Mouse (Mus musculus) heart, adult 8-10 months (tissue): ENCODE measurements at regions not wholly inside any gene's neighbourhood (a gene's known extent, or its start where the extent isn't known, plus 50 kb on each side); places are given as distances from the start of the nearest gene placed in this dataset.

ENCODE experiments used
- DNase-seq: peaks from one replicate; pipeline ENCODE4 v3.0.0; 2022; ENCODE audit warnings: low spot score

DNA sequence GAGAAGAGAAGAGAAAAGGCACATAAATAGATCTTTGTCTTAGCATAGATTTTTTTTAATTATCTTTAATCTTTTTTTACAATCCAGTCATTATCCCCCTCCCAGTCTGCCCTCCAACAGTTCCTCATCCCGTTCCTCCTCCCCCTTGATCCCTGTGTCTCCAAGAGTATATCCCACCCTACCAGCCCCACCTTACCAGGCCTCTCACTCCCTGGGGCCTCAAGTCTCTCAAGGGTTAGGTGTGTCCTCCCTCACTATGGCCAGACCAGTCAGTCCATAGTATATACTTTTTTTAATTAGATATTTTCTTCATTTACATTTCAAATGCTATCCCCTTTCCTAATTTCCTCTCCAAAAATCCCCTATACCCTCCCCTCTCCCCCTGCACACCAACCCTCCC, 475.1 kb downstream of the Rps29 start:
- DNase-seq, result no peak

- no peak for DNase-seq
Observed at GRCm38 (mm10) chr12:68683176-68683575, 475.8 kb downstream of the Rps29 start.

GRCm38 (mm10) chr12:68680668-68681067, 478.3 kb downstream of the Rps29 start:
- DNase-seq, result no peak

DNA sequence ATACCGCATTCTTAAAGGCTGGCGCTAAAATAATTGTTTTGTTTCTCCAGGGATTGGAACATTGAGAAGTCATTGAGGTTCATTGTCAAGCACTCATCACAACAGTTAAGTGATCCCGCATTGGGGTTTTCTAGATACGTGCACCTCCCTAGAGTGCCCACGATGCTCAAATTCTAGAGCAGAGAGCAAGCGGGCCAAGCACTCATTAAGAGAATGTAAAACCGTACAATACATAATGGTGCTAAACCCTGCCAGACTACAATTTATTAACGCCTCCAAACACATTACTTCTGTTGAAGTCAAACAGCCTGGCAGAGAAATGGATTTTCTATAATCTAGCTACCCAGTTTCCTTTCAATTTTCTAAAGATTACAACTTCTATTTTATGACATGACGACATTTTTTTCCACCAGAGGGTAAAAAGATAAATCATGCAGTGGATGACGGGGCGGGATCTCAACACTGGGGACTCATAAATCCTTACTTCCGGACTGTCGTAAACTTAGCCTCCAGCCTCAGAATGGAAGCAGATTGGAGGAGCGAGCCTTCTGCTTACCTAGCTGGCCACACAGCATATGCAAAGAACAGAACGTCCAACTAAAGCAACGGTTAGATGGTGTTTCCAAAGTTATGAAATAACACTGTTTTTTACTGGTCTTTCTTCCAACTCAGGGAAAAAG, 482.8 kb downstream of the Rps29 start:
- DNase-seq, result no peak

DNA sequence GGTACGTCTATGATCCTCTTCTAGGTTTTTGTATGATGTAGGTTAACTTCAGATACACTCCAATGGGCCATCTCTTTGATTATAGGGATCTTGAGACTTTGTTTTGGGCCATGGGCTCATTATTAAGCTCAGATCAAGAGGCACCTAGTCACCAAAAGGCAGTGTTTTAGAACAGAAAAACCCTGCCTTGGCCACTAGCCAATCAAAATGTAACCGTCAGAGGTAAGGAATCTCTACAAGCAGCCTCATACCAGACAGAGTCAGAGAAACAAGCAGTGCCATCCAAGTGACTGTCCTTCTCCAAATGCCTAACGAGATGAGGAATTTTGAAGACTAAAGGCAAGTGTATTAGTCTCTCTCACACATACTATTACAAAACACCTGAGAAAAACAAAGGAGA, 487.0 kb downstream of the Rps29 start:
- DNase-seq, result no peak

DNA sequence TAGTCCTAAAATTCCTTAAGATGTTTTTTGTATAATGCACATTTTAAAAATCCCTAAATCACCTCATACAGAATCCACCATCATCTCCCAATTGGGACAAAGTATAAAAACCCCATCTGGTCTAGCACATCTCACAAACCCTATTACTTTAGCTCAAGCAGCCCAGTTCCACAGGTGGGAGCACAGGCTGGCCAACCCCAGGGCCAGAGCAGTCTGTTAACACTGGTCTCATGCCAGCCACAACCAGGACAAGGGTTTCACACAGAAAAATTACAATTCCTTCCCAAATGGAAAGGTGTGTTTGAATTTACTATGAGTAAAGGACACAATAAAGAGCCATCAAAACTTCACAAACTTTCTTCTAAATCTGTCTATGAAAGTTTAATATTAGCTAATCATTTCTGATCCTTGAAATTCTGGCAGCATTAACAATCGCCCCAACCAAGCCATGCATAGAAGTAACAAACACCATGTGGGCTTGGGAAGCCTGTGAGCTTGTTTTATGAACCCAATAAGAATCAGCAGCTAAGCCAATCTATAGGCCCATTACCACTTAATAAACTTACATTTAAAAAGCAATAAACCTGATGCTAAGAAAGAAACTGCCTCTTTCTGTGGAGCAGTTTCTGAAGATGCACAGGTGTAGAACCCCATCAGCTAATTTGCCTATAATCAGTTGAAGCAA, 512.9 kb downstream of the Rps29 start:
- no peak for DNase-seq

- DNase-seq, result no peak
Observed at GRCm38 (mm10) chr12:68643671-68644070, 515.3 kb downstream of the Rps29 start.

DNA sequence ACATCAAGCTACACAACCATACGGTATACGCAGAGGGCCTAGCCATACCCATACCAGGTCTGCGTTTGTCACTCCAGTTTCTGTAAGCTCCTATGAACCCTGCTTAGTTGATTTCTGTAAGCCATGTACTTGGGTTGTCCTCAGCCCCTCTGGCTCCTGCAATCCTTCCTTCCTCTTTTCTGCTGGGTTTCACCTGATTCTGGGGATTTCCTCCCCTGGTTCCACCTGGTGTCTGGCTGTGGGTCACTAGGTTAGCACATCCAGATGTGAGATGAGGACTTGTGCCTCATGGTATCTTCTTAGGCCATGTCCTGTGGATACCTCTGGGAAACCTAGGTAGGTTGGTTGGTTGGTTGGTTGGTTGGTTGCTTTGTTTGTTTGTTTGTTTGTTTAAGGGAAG, 526.5 kb downstream of the Rps29 start:
- DNase-seq, result no peak

GRCm38 (mm10) chr12:68618337-68618736, 540.6 kb downstream of the Rps29 start:
- DNase-seq, result no peak

- DNase-seq, result no peak
Observed at GRCm38 (mm10) chr12:68605417-68606000, 553.5 kb downstream of the Rps29 start.

DNA sequence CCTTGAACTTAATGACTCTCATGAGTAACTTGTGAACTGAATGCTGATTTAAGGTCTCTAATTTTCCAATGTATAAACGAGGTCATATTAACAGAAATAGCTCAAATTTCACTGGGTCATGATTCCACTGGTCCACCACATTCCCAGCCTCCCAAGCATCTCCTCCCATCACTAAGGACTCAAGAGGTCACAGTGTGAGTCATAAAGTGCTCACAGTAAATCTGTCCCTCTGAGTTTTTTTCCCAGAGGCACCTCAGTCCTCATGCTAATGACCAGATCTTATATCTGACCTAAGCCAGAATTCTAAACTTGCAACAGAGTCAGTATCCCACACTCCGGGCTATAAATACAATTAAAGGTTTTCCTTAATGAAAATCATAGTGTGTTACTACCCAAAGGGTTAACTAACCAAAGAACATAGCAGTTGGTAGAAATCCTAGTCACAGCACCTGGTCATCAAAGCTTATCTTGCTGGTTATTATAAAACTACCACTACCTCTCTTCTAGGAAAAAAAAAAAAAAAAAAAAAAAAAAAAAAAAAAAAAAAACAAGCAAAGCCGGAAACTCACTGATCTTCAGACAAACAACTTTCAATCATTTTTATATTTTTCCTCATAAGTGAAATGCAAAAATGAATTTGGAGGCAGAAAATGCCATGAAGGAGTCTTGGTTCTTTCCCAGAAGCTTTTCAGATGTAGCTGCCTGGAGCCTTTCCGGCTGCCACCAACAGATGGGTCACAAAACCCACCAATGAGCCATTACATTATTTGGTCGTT, 554.3 kb downstream of the Rps29 start:
- DNase-seq, result no peak

DNA sequence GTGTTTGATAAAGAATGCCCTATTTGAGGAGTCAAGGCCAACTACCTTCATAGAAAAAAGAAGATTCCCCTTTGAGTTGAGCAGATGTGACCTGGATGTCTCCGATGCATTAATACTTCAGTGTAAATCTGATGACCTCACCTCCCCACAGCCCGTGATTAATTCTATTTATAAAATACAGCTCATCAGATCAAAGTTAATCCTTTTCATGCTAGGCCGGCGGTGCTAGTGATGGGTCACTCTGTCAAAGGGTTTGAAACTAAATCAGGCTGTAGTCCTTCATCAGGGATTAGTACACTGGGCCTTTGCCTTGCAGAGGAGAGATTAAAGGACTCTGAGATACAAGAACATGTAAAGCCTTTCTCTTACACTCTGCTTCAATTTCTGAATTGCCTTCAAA, 556.3 kb downstream of the Rps29 start:
- DNase-seq, result no peak

DNA sequence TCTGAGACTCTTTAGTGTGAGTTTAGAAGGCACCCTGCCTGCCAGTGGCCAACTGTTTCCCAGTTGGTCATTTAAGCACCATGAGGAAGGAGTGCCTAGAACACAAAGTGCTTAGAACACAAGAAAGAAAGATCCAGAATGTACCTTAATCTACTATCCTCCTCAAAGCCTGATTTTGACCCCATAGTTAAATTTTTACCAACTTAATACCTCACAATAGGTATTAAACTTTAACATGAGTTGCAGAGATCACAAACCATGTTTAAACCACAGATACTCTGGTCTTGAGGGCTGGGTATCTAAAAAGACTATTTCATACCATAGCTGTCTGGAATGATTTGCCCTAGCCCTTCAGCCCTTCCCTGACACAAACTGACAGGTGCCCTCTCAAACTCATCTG, 557.6 kb downstream of the Rps29 start:
- DNase-seq, result no peak

DNA sequence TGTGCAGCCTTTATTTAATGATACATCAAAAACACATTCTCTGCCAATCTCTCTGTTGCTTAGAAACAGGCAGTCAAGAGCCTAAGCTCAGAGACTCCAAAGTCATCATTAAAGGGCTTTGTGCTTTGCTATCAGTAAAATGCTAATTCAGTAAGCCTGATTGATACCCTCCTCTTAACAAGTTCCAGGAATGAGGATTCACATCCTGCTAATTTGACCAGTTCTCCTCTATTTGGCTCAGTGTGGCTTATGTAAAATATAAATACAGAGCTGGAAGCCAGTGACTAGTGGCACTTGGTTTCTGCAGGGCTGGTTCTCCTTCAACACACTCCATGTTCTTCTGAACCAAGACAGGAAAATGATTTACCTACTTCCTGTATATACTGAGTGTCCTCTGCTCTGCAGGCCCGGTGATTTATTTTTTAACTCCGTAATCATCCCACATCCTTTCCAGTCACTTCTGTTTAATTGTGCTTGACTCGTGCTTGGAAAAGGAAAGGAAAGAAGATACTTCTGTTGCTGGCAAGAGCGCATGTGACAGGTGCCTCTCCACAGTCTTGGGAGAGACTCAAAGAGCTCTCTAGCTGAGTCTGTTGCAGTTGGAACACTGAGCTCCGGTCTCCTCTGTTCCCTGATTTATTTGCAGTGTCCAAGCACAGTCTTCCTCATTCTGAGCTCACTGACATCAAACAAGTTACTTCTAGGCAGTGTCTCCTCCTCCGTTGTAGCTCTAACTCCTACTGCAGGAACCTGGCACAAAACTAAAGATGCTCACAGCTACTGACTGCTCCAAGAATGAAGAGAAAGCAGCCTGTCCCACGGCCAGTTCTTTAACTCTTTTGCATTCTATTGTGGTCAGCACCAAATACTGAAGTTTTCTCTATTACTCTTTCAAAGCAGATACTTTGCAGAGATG, 559.0 kb downstream of the Rps29 start:
- DNase-seq, result no peak

- no peak for DNase-seq
Observed at GRCm38 (mm10) chr12:68599016-68599616, 559.9 kb downstream of the Rps29 start.

GRCm38 (mm10) chr12:68585524-68585872, 573.5 kb downstream of the Rps29 start:
- DNase-seq, result no peak

- DNase-seq, result no peak
Observed at GRCm38 (mm10) chr12:68584786-68585523, 574.0 kb downstream of the Rps29 start.

- DNase-seq, result no peak
Observed at GRCm38 (mm10) chr12:68579909-68580308, 579.1 kb downstream of the Rps29 start.

GRCm38 (mm10) chr12:68577453-68577852, 581.5 kb downstream of the Rps29 start:
- DNase-seq, result no peak

DNA sequence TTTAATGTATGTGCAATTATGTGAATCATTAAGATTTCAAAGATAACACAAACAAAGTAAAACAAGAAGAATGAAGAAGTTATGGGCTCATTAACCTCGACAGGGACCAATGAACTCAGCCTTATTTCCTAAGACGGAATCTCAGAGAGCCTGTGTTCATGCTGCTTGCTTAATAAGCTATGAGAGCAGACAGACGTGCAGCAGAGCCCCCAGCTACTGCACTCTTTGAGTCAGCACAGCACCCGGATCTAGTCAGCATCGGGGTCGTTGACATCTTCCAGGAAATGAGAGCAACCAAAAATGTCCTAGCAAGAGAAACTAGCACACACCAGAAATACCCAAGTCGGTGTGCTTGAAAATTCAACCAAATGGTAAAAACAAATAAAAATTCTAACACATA, 582.1 kb downstream of the Rps29 start:
- DNase-seq, result no peak
